Mouse (Mus musculus) cerebellum, adult (tissue): ENCODE results near the gene Rasa4.
"Not testable (repeated sequence)": the region's sequence is repeated elsewhere in the genome, so short reads cannot be mapped to it uniquely, and the experiment has no call there.

ENCODE experiments used
- ATAC-seq: cut with Nextera tagmentation; 2 replicates; pipeline ENCODE4 v1.9.2; 2017; ENCODE audit warnings: mild to moderate bottlenecking, moderate library complexity, mixed read lengths; ENCODE audit not compliant: insufficient number of reproducible peaks, low FRiP score, low TSS enrichment

Rasa4 gene

DNA sequence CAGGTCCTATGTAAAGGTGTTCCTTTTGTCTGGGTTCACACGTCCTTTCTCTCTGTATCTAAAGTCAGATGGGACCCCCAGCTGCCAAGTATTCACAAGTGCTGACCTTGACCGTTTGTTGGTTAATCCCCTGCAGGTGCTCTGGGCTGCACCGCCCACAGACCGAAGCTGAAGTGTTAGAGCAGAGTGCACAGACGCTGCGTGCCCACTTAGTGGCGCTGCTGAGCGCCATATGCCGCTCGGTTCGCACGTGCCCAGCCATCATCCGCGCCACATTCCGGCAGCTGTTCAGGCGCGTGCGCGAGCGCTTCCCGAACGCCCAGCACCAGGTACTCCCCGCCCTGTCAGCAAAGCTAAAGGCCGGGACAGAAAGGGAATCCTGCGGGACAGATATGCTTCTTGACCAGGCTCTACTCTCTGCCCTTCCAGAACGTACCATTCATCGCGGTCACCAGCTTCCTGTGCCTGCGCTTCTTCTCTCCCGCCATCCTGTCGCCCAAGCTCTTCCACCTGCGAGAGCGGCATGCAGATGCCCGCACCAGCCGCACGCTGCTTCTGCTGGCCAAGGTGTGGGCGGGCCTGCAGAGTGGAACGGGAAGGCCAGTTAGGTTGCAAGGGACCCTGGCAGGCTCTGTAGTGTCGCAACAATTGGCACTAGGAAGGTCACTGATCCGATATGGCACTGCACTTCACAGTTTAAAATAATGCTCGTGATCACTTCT is 18.5 kb downstream of the Rasa4 start:
- ATAC-seq = peak; percentile 71; the same call in 1 of the 2 replicates

DNA sequence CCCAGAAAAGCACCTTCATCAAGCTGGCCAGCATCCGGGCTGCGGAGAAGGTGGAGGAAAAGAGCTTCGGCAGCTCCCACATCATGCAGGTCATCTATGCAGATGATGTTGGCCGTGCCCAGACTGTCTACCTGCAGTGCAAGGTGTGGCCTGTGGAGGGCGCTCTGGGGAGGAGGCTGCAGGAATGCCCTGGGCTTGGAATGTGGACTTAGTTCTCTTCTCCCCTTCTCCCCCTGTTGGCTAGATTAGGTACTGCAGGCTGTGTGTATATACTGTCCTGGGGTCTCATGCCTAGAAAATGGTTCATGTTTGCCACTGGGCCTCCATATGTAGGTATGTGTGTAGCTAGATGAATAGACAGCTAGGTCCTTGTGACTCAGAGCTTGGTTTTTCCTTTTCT is 20.8 kb downstream of the Rasa4 start:
- ATAC-seq = no peak

DNA sequence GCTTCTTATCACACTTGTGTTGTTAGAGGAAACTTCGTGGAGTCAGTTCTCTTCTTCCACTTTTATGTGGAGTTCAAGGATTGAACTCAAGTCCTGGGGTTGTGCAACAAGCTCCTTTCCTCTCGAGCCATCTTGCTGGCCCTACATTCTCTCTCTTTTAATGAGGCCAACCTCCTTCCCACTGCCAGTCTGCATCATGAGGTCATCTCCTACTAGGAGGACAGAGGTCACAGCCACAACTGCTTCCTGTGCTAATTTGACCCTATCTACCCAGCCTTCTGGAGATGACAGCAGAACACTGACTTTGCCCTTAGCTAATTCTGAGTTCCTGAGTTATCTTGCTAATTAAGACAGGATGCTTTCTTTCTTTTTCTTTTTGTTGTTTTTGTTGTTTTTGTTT is 24.8 kb downstream of the Rasa4 start:
- ATAC-seq = no peak

GRCm38 (mm10) chr5:136109042-136109441 is 25.3 kb downstream of the Rasa4 start:
- no peak for ATAC-seq

DNA sequence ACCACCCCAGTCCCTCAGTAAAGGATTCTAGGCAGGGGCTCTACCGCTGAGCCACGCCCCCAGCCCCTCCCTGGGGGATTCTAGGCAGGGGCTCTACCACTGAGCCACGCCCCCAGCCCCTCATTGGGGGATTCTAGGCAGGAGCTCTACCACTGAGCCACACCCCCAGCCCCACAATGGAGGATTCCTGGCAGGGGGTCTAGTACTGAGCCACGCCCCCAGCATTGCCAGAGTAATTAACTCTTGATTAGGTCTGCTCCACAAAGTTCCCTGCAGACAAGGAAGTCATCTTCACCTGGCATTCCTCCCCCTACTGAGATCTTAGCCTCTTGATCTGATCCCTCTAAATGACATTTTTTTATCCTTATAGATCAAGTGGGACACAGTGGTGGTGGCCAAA is 29.8 kb downstream of the Rasa4 start:
- not testable (repeated sequence) for ATAC-seq

- ATAC-seq = peak; percentile 95
These were observed 32.4 kb downstream of the Rasa4 start, which contains the start of gene Polr2j for GRCm38 (mm10) chr5:136115891-136116783. Gene Polr2j (plus strand): TSS chr5:136116631.

DNA sequence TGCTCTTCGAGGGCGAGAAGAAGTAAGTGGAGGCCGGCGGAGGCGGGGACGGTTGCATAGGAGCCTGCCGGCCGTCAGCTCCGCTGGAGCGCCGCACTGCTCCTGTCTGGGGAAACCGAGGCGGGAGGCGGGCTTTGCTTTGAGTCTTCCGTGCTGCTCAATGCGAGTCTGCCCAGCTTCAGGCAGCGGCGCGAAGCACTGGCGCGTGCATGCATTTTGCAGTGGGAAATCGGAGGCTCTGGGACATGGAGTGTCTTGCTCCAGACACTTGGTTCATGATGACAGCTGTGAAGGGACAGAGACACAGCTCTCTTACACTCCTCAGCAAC is 33.0 kb downstream of the Rasa4 start:
- no peak; the same call in 1 of the 2 replicates for ATAC-seq

DNA sequence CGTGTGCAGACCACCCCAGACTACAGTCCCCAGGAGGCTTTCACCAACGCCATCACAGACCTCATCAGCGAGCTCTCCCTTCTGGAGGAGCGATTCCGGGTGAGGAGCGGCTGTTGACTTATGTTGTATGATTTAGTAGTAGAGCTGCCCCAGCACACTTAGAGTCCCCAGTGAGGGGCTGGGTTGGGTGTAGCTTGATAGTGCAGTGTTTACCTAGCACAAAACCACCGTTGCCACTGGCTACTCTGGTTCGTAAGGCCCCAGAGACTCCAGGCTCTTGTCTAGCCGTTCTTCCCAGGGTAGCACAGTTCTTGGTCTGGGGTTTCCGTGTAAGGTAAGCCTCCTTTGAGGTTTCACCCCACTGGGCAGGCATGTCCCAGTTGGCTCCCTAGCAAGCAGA is 38.4 kb downstream of the Rasa4 start:
- ATAC-seq = no peak

- ATAC-seq = peak; percentile 95
These were observed 52.0 kb downstream of the Rasa4 start, which contains the start of the genes Lrwd1 and Alkbh4 for GRCm38 (mm10) chr5:136135571-136136291. Gene Lrwd1 (minus strand): TSS chr5:136136074. Gene Alkbh4 (plus strand): TSS chr5:136136146.

DNA sequence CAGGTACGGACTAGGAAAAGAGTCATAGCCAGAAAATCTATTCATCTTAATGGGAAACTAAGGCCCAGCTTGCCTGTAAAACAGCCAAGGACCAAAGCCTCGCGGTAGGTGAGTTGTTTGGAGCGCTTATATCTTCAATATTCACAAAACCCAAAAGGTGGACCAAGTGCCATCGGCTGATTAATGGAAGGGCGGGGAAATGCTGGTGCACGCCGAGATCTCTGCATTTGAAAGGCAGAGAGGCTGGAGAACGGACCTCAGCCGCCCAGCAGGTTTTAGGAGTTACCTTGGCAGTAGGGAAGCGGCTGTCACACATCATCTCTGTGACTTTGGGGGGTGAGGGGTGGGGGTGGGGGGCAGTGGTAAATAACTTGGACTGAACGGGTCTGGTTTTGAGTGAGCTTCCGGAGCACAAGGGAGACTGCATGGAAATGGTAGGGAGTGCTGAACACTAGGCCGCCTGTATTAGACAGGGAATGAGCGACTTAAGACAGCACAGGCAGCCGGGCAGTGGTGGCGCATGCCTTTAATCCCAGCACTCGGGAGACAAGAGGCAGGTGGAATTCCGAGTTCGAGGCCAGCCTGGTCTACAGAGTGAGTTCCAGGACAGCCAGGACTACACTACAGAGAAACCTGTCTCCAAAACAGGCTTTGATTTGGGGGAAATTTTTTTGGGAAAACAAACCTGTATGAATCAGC is 52.7 kb downstream of the Rasa4 start:
- no peak for ATAC-seq

- ATAC-seq = no peak
These were observed 54.0 kb downstream of the Rasa4 start for GRCm38 (mm10) chr5:136137658-136138274.

DNA sequence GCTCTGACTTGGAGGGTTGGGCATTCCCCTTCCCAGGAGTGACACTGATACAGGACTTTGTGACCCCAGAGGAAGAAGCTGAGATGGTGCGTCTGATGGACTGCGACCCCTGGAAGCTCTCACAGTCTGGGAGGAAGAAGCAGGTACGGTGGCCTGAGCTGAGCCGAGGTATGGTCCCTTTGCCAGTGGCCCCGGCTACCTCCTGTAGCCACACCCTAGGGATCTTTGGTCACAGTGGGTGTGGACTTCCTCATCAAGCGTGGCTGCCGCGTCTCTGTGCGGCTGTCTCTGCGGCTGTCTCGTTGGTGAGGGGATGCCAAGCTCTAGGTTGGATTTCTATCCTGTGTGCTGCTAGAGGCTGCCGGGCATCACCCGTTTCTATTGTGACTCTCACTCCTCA is 55.7 kb downstream of the Rasa4 start:
- ATAC-seq = no peak

DNA sequence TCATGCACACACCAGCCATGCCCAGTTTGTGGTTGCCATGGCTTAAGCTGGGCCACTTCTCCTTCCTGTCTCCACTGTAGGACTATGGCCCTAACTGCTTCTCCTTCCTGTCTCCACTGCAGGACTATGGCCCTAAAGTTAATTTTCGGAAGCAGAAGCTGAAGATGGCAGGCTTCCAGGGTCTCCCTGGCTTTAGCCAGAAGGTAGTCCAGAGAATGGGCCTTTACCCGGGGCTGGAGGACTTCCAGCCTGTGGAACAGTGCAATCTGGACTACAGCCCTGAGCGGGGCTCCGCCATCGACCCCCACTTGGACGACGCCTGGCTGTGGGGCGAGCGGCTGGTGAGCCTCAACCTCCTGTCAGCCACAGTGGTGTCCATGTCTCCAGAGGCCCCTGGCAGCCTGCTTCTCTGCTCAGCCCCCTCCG is 56.4 kb downstream of the Rasa4 start:
- no peak for ATAC-seq

GRCm38 (mm10) chr5:136142746-136143145 is 59.0 kb downstream of the Rasa4 start:
- ATAC-seq = no peak

- no peak for ATAC-seq
These were observed 59.5 kb downstream of the Rasa4 start for GRCm38 (mm10) chr5:136143161-136143755.

DNA sequence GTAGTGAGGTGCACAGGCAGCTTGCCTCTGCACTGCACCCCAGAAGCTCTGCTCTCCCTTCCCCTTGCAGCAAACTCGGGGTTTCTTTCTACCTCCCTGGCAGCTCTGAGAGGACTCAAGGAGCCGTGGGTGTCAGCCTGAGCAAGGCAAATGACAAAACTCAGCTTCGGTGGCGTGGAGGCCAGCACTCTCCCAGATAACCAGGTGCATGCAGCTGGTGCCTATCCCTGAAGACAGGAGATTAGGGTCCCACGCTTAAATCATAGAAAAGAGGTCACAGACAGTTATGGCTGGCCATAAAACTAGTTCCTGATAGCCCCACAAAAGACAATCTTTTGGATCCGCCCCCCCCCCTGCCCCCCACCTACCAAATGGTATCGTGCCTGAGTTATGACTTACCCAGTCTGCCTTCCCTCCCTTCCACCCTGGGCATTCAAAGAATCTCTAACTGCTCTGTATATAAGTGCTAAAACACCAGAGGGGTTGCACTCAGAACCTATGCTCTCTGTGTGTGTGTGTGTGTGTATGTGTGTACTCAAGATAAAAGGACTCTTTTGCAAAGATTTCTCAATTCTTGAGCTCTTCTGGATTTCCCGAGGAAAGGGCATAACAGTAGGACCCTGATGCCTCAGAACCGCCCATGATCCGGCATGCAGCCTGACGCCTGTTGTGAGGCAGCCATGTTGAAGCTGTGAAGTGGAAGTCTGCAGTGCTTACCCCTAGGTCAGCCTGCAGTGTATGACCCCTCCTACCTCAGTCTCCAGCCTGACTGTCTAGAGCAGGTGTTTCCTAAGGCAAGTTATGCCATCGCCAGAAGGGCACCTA is 61.1 kb downstream of the Rasa4 start:
- ATAC-seq = no peak

DNA sequence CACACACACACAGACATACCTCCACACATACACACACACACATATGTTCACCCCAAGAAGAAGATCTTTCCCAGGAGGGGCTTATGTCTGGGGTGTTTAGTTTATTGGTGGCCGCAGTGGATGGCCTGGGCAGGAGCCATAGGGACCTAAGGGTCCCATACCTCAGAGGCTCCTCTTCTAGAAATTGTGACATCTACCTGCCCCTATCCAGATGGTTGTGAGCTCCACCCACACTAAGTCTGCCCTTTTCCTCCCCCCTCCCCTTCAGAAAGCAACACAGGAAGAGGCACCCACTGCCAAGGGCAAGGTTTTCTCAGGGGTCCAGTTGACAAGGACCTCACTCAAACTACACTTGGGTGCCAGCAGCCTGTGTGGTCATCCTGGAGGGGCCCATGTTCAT is 63.2 kb downstream of the Rasa4 start:
- no peak for ATAC-seq

DNA sequence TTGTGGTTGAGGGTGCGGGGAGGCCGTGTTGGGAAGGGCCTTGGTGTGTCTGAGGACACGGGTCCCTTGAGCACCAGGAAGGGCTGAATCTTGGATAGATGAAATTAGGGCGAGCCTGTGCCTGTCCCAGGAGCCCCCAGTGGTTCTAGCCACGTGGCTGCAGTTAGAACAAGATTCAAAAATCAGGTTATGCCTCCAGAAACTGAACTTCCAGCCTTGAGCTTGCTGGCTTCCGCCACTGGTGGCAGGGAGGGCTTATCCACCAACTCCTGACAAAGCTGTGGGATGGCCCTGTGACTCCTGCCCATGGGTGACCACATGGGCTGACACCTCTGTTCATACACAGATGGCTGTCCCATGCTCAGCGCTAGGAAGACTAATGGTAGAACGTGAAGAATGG is 64.0 kb downstream of the Rasa4 start:
- no peak for ATAC-seq
